Mouse (Mus musculus): ENCODE measurements around the gene Ppm1n.

Gene Ppm1n

DNA sequence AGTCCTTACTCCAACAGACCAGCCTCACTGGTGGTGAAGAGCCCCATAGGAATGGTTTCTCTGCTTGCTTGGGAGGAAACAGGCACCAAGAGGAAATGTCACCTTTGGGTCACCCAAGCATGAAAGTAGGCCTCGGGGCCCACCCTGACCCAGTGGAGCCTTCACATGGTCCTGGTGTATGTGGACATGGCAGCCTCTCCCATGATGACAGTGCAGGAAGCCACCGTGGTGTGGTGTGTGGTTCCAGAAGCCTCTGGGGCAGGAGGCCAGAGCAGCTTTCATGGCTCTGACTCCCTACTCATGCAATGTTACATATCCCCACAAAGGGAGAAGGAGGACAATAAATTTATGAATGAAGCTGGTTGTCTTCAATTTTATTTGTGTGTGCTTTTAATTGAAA is 32.4 kb downstream of the Ppm1n start:
- DNase-seq (ENCODE audit: low read depth, low spot score): no peak

DNA sequence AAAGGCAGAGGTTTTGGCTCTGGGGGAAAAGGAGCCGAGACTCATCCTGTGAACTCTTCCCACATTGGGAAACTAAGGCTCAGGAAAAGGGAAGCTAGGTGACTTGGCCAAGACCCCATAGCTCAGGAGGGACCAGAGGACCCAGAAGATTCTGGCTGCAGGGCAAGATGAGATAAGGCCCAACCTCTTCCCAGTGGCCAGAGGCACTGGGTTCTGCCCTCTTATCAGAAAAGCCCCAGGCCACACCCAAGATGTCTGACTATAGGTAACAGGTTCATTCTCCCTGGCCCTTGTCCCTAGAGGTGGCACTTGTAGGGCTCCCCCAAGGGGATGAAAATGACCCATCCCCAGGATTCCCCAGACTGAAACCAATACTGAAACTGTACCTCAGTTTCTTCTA is 33.0 kb downstream of the Ppm1n start:
- DNase-seq (ENCODE audit: low read depth, low spot score): no peak

DNA sequence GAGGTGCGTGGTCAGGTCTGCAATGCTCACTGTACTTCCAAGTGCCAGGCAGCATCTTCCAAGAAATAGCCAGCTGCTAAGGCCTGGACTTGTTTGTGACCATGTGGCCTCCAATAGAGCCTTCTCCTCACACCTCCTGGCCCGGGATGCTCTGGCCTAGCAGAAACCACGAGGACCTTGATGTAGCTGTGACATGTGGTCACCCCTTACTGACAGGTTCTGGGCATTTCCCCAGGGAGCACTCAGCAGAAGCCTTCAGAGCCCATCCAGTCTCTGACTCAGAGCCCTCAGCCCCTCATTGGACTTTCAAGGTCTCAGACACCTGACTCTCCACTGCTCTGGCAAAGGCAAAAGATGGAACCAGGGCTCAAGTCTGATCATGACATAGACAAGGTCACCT is 34.8 kb downstream of the Ppm1n start:
- DNase-seq (ENCODE audit: low read depth, low spot score): no peak

GRCm38 (mm10) chr7:19243858-19244257 is 36.0 kb downstream of the Ppm1n start:
- DNase-seq (ENCODE audit: low read depth, low spot score): no peak

DNA sequence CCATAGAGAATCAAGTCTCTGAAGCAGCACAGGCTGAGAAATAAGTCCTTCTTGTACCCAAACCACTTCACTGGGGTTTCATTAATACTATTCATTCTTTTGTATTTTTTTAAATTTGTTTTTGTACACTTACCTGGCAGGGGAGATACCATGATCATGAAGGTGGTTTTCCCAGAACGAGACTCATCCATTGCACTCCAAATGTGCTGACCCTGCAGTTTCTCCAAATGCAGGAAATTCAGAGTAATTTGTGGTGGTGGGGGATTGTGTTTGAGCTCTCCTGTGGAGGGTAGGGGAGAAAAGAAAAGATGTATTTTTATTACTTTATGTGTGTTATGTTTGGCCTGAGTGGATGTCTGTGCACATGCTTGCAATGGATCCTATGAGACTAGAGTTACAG is 37.9 kb downstream of the Ppm1n start:
- DNase-seq (ENCODE audit: low read depth, low spot score): no peak

GRCm38 (mm10) chr7:19240905-19241463 is 38.9 kb downstream of the Ppm1n start:
- no peak for DNase-seq (ENCODE audit: low read depth, low spot score)

DNA sequence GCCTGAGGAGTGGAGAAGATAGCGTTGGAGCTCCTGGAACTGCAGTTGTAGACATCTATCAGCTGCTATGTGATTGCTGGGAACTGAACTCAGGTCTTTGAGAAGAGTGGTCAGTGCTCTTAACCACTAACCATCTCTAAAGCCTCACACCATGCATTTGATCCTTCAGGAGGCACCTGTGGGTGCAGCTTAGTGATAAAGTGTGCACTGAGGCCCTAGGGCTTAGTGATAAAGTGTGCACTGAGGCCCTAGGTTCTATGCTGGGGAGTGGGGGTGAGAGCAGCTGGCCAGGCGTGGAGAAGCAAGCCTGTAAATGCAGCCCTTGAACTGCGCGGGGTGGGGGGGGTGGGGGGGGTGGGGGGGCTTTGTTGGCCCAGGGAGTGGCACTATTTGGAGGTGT is 39.9 kb downstream of the Ppm1n start:
- DNase-seq (ENCODE audit: low read depth, low spot score): no peak

- peak; percentile 91 for DNase-seq (ENCODE audit: low read depth, low spot score)
Observed at GRCm38 (mm10) chr7:19239423-19239822, 40.4 kb downstream of the Ppm1n start.

DNA sequence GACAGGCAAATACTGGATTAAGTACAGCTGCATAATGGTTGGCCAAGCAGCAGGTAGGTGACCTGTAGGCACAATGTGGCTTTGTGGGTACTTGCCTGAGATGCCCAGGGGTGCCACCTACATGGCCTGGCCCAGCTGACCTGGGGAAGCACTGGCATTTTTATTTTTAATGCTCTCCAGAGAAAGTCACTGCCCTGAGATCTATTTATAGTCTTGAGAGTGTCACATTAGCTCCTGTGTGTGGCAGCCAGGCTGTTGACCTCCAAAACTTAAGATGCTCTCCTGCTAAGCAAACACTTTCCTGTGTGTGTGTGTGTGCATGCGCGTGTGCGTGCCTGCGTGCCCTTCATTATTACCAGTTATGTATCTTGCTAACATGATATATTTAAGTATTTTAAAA is 41.5 kb downstream of the Ppm1n start:
- no peak for DNase-seq (ENCODE audit: low read depth, low spot score)

GRCm38 (mm10) chr7:19236411-19236810 is 43.5 kb downstream of the Ppm1n start:
- no peak for DNase-seq (ENCODE audit: low read depth, low spot score)

GRCm38 (mm10) chr7:19235092-19235671 is 44.7 kb downstream of the Ppm1n start:
- DNase-seq (ENCODE audit: low read depth, low spot score): no peak

DNA sequence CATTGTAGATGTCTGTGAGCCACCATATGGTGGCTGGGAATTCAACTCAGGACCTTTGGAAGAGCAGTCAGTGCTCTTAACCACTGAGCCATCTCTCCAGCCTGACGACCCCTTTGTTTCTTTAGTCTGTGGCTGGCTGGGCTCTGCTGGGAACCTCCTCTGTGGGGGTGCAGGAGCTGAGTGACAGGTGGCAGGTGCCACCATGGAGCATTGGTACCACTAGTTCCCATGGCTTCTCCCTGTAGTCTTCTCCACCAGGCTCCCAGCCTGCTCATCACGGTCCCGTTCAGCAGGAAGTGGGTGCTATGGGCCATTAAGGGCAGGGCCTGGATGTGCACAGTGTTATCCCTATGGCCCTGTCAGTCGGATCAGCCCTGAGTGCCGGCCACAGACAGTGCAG is 45.2 kb downstream of the Ppm1n start:
- DNase-seq (ENCODE audit: low read depth, low spot score): no peak

- DNase-seq (ENCODE audit: low read depth, low spot score): no peak
Observed at GRCm38 (mm10) chr7:19231849-19232248, 48.0 kb downstream of the Ppm1n start.

GRCm38 (mm10) chr7:19230899-19231298 is 49.0 kb downstream of the Ppm1n start:
- DNase-seq (ENCODE audit: low read depth, low spot score): no peak

DNA sequence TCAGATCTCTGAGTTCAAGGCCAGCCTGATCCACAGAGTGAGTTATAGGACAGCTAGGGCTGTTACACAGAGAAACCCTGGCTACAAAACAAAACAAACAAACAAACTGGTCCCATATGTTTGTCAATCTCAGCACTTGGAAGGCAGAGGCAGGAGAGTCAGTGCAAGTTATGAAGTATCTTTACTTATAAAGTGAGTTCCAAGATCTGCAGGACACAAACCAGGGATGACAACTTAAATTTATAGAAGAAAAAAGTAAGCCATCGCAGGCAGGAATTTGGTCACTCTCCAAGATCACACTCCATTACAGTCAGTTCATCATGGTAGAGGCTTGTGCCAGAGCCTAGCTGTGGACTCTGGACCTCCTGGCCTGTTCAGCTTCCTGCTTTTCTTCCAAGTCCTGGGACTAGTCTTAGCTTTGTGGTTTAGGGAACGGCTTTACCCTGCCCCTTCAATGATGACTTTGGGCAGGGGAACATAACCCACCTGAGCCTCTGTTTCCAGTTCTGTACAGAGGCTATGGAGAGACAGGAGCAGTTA is 49.8 kb downstream of the Ppm1n start:
- no peak for DNase-seq (ENCODE audit: low read depth, low spot score)

DNA sequence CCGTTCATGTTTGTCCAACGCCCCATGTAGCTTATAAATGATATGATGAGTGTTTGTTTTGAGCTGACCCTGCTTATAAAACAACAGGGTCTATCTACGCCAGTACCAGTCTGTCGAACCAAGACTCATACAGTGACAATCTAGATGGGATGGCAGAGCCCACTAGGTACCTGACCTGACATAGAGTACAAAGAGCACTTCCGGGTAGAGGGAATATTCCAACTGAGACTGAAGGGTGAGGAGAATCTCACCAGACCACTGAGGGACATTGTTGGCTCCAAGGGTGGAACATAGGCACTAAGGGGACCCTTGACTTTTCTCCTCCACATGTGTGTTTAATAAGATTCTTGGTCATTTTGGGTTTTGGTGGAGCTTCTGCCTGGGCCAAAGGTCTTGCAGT is 50.5 kb downstream of the Ppm1n start:
- no peak for DNase-seq (ENCODE audit: low read depth, low spot score)

GRCm38 (mm10) chr7:19228793-19229148 is 51.1 kb downstream of the Ppm1n start:
- no peak for DNase-seq (ENCODE audit: low read depth, low spot score)

DNA sequence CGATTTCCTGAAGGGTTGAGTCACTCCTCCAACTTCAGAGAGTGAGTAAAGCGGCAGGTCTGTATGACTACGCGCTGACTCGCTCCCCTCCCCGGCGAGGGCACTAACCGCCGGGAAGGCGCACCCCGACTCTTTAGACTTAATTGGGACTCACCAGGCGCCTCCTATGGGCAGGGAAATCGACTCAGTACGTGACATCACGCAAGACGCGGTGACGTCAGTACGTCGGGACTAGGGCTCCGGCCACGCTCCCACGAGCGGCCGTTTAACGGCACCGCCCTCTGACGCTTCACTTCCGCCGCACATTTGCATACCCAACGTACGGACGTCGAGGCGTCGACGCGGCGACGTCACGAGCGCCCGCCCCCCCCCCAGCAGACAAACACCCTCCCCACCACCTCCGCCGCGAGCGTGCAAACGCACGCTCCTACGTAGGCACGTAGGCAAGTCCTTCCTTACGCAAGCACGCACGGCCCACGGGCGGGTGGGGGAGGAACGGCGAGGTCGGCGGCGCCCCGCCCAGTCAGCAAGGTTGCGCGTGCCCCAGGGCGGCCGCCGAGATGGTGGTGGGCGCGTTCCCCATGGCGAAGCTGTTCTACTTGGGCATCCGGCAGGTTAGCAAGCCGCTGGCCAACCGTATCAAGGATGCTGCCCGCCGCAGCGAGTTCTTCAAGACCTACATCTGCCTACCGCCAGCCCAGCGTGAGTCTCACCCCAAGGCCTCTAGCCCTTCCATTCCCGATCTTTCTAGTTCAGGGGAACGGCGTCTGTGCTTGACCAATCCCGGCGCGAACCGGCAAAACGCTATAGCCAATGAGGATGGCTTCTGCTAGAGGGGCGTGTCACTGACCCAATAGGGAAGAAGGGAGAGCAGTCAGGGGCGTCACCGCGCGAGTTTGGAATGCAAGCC is 51.7 kb downstream of the Ppm1n start, which contains the start of gene Opa3:
Gene Opa3 (plus strand): TSS at position 452 of the 910 bp plus-strand sequence.
- peak; percentile 100 for DNase-seq (ENCODE audit: low read depth, low spot score)

- no peak for DNase-seq (ENCODE audit: low read depth, low spot score)
Observed at GRCm38 (mm10) chr7:19226817-19227797, 52.8 kb downstream of the Ppm1n start.
